In the genomic region with DNA sequence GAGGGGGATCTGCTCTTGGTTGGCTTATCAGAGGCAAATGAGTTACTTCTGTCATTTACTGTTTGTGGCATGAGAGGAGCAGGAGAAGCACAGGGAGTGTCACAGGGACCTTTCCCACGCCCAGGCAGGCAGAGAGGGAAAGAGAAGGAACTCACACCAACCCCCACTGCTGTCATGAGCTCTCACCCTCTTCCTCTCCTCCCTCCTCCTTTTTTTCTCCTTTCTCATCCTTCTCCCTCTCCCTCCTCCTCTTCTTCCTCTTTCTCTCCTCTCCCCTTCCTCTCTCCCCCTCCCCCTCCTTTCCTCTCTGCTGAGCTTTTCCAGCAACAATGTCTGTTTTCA, we compare ENCODE assay signal across 9 mouse cellular contexts. TPM values are rescaled to one million over a fixed set of nuclear protein-coding genes. Genes with fewer than 3 reads are reported as not detected.
DNase-seq lines count a peak whose midpoint lies in the region; ATAC-seq and TF ChIP-seq lines count a peak whose summit lies in the region.
"Had no signal": no experiment of that assay in that cellular context is flagged by ENCODE, and none has a peak within 500 bp of the region (broad histone marks: within the 10 kb centered on the region; RNA-seq: fewer than 3 reads in every experiment).

No protein-coding gene starts in this region.

- no peak for DNase-seq in kidney, postnatal 14 days
- DNase-seq in thymus, adult 2 months: no peak
- DNase-seq in thymus, postnatal 10 days (ENCODE audit: low spot score in 2 of 2): no peak
- no peak for DNase-seq in liver, embryonic 11.5 days (ENCODE audit: low spot score)
- no peak for DNase-seq in urinary bladder, adult 2 months (ENCODE audit: low spot score)
- no peak for DNase-seq in adrenal gland, adult 18-20 months (ENCODE audit: low spot score in 2 of 2)
- no peak for DNase-seq in yolk sac, embryonic 10.5 days (ENCODE audit: low spot score)
- DNase-seq: embryo, embryonic 11 days had no signal

- H3K4me1 ChIP-seq in kidney, embryonic 14.5 days (ENCODE audit: control insufficient read depth, insufficient read depth, low read length): peaks cover 11% of the 10 kb centered on the region
- peaks cover 30% of the 10 kb centered on the region for H3K4me1 ChIP-seq in thymus, adult 2 months (replicated peaks; ENCODE audit: control insufficient read depth, insufficient read depth, low read length)
- H3K4me1 ChIP-seq in liver, embryonic 11.5 days (replicated peaks; ENCODE audit: control insufficient read depth, insufficient read depth, low read length): peaks cover 6% of the 10 kb centered on the region

- H3K9ac ChIP-seq in kidney, embryonic 14.5 days (ENCODE audit: low read depth, low read length): no peak overlapping the region
- H3K9ac ChIP-seq in liver, embryonic 11.5 days (ENCODE audit: low read depth, low read length): no peak overlapping the region

- H3K9me3 ChIP-seq in kidney, embryonic 14.5 days (ENCODE audit: control insufficient read depth, low read length): no peaks in the 10 kb centered on the region; the same call in 1 of the 2 replicates
- H3K9me3 ChIP-seq in liver, embryonic 11.5 days (ENCODE audit: control insufficient read depth, low read length): no peaks in the 10 kb centered on the region

- 14% methylated on average over 1 of the region's 1 CpGs for WGBS in kidney, embryonic 14.5 days
- WGBS in thymus, adult 2 months: 43% methylated on average over 1 of the region's 1 CpGs
- 11% methylated on average over 1 of the region's 1 CpGs for WGBS in liver, embryonic 11.5 days

- 0 out of 2 replicates have a peak overlapping the region, but pooled peaks have one; percentile 63 for H3K27ac ChIP-seq in kidney, embryonic 14.5 days (ENCODE audit: low read depth, low read length)
- H3K27ac ChIP-seq in thymus, adult 2 months (ENCODE audit: control insufficient read depth, insufficient read depth, low read length): peak overlapping the region; percentile 39; the same call in 1 of the 2 replicates
- H3K27ac ChIP-seq in liver, embryonic 11.5 days (ENCODE audit: low read depth, low read length): peak overlapping the region; percentile 62

- H3K36me3 ChIP-seq in kidney, embryonic 14.5 days (ENCODE audit: control insufficient read depth, insufficient read depth, low read length): no peaks in the 10 kb centered on the region
- H3K36me3 ChIP-seq in thymus, adult 2 months (ENCODE audit: control insufficient read depth, insufficient read depth, low read length): no peaks in the 10 kb centered on the region
- H3K36me3 ChIP-seq in liver, embryonic 11.5 days (ENCODE audit: control insufficient read depth, insufficient read depth, low read length): no peaks in the 10 kb centered on the region

- no peak for TF ChIP-seq CTCF in thymus, adult 2 months (IDR thresholded peaks at IDR 0.05; ENCODE audit: borderline replicate concordance, control insufficient read depth, extremely low read depth, insufficient read depth, low read length, poor library complexity)

- no peak overlapping the region for H3K4me2 ChIP-seq in kidney, embryonic 14.5 days (replicated peaks; ENCODE audit: low read depth, low read length)
- H3K4me2 ChIP-seq in liver, embryonic 11.5 days: peak overlapping the region; percentile 25; the same call in 1 of the 2 replicates

- no peak overlapping the region for H3K4me3 ChIP-seq in kidney, embryonic 14.5 days (ENCODE audit: low read length)
- no peak overlapping the region for H3K4me3 ChIP-seq in thymus, adult 2 months (ENCODE audit: control insufficient read depth, insufficient read depth, low read length)
- H3K4me3 ChIP-seq in liver, embryonic 11.5 days (ENCODE audit: low read depth, low read length): no peak overlapping the region

- TF ChIP-seq POLR2A in thymus, adult 2 months (IDR thresholded peaks at IDR 0.05; ENCODE audit: control insufficient read depth, extremely low read depth, insufficient read depth, low read length, poor library complexity): no peak

- H3K27me3 ChIP-seq in kidney, embryonic 14.5 days (ENCODE audit: control insufficient read depth, insufficient read depth, low read length): no peaks in the 10 kb centered on the region
- no peaks in the 10 kb centered on the region; the same call in 1 of the 2 replicates for H3K27me3 ChIP-seq in thymus, adult 2 months (ENCODE audit: control insufficient read depth, insufficient read depth, low read length)
- no peaks in the 10 kb centered on the region for H3K27me3 ChIP-seq in liver, embryonic 11.5 days (replicated peaks; ENCODE audit: control insufficient read depth, insufficient read depth, low read length)

- ATAC-seq in kidney, embryonic 14.5 days (ENCODE audit: low FRiP score, low TSS enrichment): peak; percentile 35; the same call in 1 of the 2 replicates
- no peak for ATAC-seq in liver, embryonic 11.5 days (replicated peaks; ENCODE audit: low FRiP score)

RNA-seq across cellular contexts. Expression of gene Otulinl, which starts 21.6 kb away (rescaled TPM):
- polyA plus RNA-seq in kidney, embryonic 14.5 days (2014; fragmentation: Nextera tagmentation; extraction: Ambion mirVana): 25.1 and 26.0 TPM in 2 replicates
- polyA plus RNA-seq in thymus, adult 2 months (2012; rRNA removed): 29.6 and 32.1 TPM in 2 replicates
- 13.4 and 14.7 TPM in 2 replicates for polyA plus RNA-seq in liver, embryonic 11.5 days (2014; fragmentation: Nextera tagmentation; extraction: Ambion mirVana)
- 12.6 and 14.9 TPM in 2 replicates for polyA plus RNA-seq in urinary bladder, adult 2 months (2012; rRNA removed)
- 1 to 10 TPM; 5.6 to 7.7 TPM for total RNA-seq in adrenal gland, adult 18-20 months (2021)
